Mouse (Mus musculus) lung, postnatal 10 days (tissue): ENCODE data around the gene Itgb7.

Source experiments
- DNase-seq: peaks from one replicate; pipeline ENCODE4 v3.0.0; 2021

The Itgb7 gene

DNA sequence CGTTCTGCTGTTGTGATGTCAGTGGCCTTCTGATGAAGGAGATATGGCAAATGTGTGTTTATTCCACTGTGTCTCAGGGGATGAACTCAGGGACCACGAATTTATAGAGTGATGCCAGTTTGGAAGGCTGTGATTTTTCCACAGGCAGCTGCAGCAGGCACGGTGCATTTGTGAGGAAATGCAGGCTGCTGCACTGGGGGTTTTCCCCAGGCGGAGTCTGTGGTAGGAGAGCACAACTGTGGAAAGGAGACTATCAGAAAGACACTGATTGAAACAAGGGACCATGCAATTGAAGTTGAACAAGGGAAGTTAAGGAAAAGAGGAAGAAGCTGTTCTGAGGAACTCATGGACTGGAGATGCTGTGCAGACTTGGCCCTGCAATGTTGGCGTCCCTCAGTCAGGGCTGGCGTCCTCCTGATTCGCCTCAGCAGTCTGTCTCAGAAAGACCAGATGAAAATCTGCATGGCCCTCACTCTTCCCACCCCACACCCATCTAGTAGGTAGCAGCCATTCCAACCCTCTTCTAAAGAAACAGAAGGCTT, 39.4 kb downstream of the Itgb7 start:
- DNase-seq, result no peak

DNA sequence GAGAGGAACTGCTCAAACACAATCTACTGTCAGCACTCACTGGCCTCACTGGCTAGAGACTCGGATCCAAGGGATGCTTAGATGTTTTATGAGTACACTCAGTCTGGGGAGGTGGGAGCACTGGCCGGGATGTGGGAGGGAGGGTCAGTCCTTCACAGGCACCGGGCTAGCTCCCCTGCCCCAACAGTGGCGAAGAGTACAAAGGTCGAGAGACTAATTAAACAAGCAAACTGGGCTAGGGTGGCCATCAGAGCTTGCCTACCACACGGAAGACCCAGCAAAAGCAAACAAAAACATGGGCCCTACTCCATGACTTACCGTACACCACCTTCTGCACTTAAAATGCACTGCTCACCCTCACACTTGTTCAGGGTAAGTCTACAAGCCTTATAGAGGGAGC, 40.0 kb downstream of the Itgb7 start:
- no peak for DNase-seq

- DNase-seq, result no peak
Measured at GRCm38 (mm10) chr15:102188883-102189282, 42.9 kb downstream of the Itgb7 start.

GRCm38 (mm10) chr15:102188096-102188495, 43.6 kb downstream of the Itgb7 start:
- peak; percentile 81 for DNase-seq

DNA sequence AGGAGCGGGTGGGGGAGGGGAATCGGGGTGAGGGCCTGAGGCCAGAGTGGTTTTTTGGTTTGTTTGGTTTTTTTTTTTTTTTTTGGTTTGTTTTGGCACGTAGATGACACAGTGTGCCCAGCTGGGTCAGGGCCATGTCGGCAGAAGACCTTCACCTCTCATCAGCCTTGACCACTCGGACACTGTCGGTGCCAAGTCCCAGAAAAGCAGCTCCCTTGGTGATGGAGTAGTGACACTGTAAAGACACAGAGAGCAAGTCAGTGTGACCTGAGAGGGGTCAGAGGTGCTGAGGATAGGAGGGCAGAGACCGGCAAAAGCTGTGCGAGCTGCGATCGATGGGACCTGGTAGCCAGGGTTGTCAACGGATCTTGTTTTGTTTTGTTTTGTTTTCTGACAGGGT, 45.5 kb downstream of the Itgb7 start:
- DNase-seq, result no peak

GRCm38 (mm10) chr15:102183076-102183475, 48.7 kb downstream of the Itgb7 start:
- DNase-seq, result no peak

GRCm38 (mm10) chr15:102179924-102180323, 51.8 kb downstream of the Itgb7 start:
- DNase-seq, result no peak

DNA sequence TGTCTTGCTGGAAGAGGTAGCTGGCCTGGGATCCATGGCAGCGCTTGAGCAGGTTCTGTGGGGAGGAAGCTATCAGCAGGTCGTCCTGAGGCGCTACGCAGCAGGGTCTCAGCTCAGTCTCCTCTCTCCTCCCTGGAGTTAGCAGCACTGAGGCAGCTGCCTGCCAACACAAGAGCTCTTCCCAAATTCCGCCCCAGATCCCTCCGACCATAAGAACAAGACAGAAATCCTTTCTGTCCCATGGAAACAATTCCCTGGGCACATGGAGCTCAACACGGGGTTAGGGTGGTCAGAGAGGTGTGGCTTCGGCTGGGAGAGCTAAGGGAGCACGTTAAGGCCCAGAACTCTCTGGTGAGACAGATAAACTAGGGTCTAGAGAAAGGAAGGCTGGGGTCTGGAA, 52.6 kb downstream of the Itgb7 start:
- DNase-seq, result no peak

GRCm38 (mm10) chr15:102178279-102178678, 53.5 kb downstream of the Itgb7 start:
- DNase-seq, result peak; percentile 85

- DNase-seq, result no peak
Measured at GRCm38 (mm10) chr15:102177417-102177816, 54.3 kb downstream of the Itgb7 start.

DNA sequence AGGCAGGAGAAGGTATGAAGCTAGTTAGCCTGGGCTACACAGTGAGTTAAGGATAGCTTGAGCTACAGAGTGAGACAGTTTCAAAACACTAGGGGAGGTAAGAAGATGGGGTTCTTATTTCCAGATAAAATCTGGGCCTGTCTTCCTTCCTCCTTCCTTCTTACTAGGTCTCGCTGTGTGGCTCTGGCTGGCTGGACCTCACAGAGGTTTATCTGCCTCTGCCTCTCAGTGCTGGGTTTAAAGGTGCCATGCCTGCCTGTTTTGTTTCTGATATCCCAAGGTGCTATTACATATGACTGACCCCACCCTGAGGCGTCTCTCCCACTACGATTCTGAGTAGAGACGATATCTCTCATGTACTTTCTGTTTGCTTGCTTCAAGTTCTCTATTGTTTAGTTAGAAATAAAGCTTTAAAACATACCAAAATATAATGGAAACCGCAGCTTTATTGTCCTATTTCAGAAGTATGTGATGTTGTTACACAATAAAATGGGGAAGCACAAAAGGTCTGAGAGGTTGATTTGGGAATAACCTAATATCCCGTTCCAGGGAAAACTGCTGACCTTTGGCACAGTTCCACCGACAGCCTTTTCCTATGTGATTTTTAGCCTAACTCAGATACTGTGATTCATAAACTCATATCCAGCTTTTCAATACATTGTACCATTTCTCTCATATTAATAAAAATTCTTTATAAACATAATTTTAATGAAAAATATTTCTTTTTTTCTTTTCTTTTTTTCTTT, 55.0 kb downstream of the Itgb7 start:
- DNase-seq, result no peak

- DNase-seq, result peak; percentile 33
Measured at GRCm38 (mm10) chr15:102175736-102176319, 55.9 kb downstream of the Itgb7 start.

- no peak for DNase-seq
Measured at GRCm38 (mm10) chr15:102173581-102173980, 58.2 kb downstream of the Itgb7 start.

GRCm38 (mm10) chr15:102169064-102169463, 62.7 kb downstream of the Itgb7 start:
- no peak for DNase-seq

DNA sequence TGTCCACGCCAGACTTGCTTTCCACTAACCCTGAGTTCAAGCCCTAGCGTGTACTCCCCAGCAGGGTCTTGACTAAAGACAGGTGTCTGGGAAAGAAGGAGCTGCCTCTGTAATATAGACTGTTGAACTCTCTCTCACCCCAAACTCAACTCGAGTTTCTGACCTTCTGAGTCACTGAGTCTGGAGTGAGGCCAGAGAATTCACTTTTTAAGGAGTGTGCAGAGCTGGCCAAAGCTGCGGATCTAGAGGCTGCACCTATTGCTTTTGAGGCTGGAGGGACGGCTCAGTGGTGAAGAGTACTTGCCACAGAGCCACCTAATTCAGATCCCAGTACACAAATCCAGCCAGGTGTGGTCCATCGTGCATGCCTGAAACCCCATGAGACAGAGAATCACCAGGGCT, 64.1 kb downstream of the Itgb7 start:
- DNase-seq, result peak; percentile 51
